ENCODE assay signal across 8 mouse cellular contexts in the genomic region with DNA sequence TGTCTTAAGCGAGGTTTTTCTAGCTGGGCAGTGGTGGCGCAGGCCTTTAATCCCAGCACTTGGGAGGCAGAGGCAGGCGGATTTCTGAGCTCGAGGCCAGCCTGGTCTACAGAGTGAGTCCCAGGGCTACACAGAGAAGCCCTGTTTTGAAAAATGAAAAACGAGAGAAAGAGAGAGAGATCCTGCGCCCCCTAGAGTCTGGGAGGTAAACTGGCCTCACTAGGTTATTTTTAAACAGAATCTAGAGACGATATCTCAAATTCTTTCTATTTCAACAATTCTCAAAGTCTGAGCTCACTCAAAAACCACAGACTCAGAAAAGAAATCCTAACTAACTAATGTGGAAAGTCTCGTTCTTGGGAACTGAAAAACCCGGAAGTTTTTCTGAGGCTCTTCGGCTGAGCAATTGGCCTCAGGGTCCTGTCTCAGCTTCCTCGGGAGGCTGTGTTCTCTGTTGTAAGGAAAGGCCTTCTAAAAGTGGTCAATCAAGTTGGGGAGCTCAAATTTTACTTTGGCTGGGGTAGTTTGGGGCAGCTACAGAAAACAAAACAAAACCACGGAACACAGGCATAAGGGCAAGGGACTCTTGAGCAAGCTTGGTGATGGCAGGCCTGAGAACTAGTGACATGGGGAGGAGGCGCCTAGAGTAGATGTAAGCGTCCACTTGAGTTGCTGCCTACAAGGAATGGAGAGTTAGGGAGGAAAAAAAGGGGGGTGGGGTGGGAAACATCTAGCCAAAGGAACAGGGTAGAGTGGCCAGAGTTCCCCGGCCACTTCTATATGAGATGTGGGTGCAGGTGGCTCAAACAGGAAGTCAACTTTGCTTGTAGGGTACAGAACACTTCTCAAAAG. TPM values are rescaled to one million over a fixed set of nuclear protein-coding genes. Genes with fewer than 3 reads are reported as not detected.
DNase-seq lines count a peak whose midpoint lies in the region; ATAC-seq and TF ChIP-seq lines count a peak whose summit lies in the region.

No protein-coding gene starts in this region.

- H3K27ac ChIP-seq in midbrain, embryonic 13.5 days, result no peak overlapping the region; the same call in 1 of the 2 replicates
- H3K27ac ChIP-seq in midbrain, embryonic 11.5 days (ENCODE audit: low read depth, low read length), result no peak overlapping the region
- peak overlapping the region; percentile 90 for H3K27ac ChIP-seq in bone marrow, adult 2 months (ENCODE audit: control insufficient read depth, insufficient read depth, low read depth, low read length, poor library complexity)
- no peak overlapping the region for H3K27ac ChIP-seq in liver, embryonic 12.5 days
- 0 out of 2 replicates have a peak overlapping the region, but pooled peaks have one; percentile 1 for H3K27ac ChIP-seq in stomach, embryonic 15.5 days

- ATAC-seq in midbrain, embryonic 13.5 days, result no peak
- no peak for ATAC-seq in midbrain, embryonic 11.5 days (ENCODE audit: low FRiP score)
- no peak for ATAC-seq in liver, embryonic 12.5 days
- no peak for ATAC-seq in stomach, embryonic 15.5 days (ENCODE audit: insufficient read depth, low FRiP score, low read depth)
- no peak for ATAC-seq in monocyte, adult 5-6 weeks (replicated peaks; ENCODE audit: insufficient number of reproducible peaks, low FRiP score, low TSS enrichment, poor library complexity, severe bottlenecking)

- H3K27me3 ChIP-seq in midbrain, embryonic 13.5 days, result peaks cover 9% of the 10 kb centered on the region; the same call in 1 of the 2 replicates
- H3K27me3 ChIP-seq in midbrain, embryonic 11.5 days (ENCODE audit: control insufficient read depth, insufficient read depth, low read length), result peaks cover 20% of the 10 kb centered on the region
- H3K27me3 ChIP-seq in liver, embryonic 12.5 days (replicated peaks), result peaks cover 17% of the 10 kb centered on the region
- H3K27me3 ChIP-seq in stomach, embryonic 15.5 days (replicated peaks), result 0 out of 2 replicates have a peak, but pooled peaks cover 4% of the 10 kb centered on the region

- no peaks in the 10 kb centered on the region for H3K9me3 ChIP-seq in midbrain, embryonic 13.5 days
- H3K9me3 ChIP-seq in midbrain, embryonic 11.5 days (ENCODE audit: control insufficient read depth, low read length), result no peaks in the 10 kb centered on the region
- H3K9me3 ChIP-seq in liver, embryonic 12.5 days (replicated peaks), result no peaks in the 10 kb centered on the region
- no peaks in the 10 kb centered on the region for H3K9me3 ChIP-seq in stomach, embryonic 15.5 days

- no peak for DNase-seq in midbrain, embryonic 11.5 days (ENCODE audit: low spot score, missing footprints)
- DNase-seq in layer of hippocampus, postnatal 25 days (ENCODE audit: extremely low spot score in 1 of 2, low spot score in 1 of 2), result no peak
- no peak for DNase-seq in embryo, embryonic 9.5 days (ENCODE audit: extremely low spot score)

- H3K4me1 ChIP-seq in midbrain, embryonic 13.5 days (replicated peaks), result peaks cover 29% of the 10 kb centered on the region
- H3K4me1 ChIP-seq in midbrain, embryonic 11.5 days (ENCODE audit: control insufficient read depth, insufficient read depth, low read length), result peaks cover 10% of the 10 kb centered on the region
- H3K4me1 ChIP-seq in bone marrow, adult 2 months (ENCODE audit: control insufficient read depth, insufficient read depth, low read length), result peaks cover 4% of the 10 kb centered on the region
- H3K4me1 ChIP-seq in liver, embryonic 12.5 days, result peaks cover 41% of the 10 kb centered on the region
- H3K4me1 ChIP-seq in stomach, embryonic 15.5 days, result peaks cover 26% of the 10 kb centered on the region

- no peaks in the 10 kb centered on the region for H3K36me3 ChIP-seq in midbrain, embryonic 13.5 days
- no peaks in the 10 kb centered on the region for H3K36me3 ChIP-seq in midbrain, embryonic 11.5 days (ENCODE audit: control insufficient read depth, insufficient read depth, low read length)
- no peaks in the 10 kb centered on the region for H3K36me3 ChIP-seq in liver, embryonic 12.5 days
- no peaks in the 10 kb centered on the region for H3K36me3 ChIP-seq in stomach, embryonic 15.5 days

- H3K4me2 ChIP-seq in midbrain, embryonic 13.5 days (replicated peaks), result peak overlapping the region; percentile 94; the same call in 1 of the 2 replicates
- H3K4me2 ChIP-seq in midbrain, embryonic 11.5 days, result no peak overlapping the region
- H3K4me2 ChIP-seq in liver, embryonic 12.5 days, result peak overlapping the region; percentile 99
- peak overlapping the region; percentile 99; the same call in 1 of the 2 replicates for H3K4me2 ChIP-seq in stomach, embryonic 15.5 days

- TF ChIP-seq CTCF in bone marrow, adult 2 months (IDR thresholded peaks at IDR 0.05; ENCODE audit: control insufficient read depth, insufficient read depth, low read length), result 0 out of 2 replicates have a peak, but pooled peaks have one; percentile 17

- TF ChIP-seq POLR2A in bone marrow, adult 2 months (IDR thresholded peaks at IDR 0.05; ENCODE audit: borderline replicate concordance, control insufficient read depth, low read depth, low read length), result no peak

- WGBS in midbrain, embryonic 13.5 days, result 91% methylated on average over 15 of the region's 15 CpGs
- 86% methylated on average over 15 of the region's 15 CpGs for WGBS in midbrain, embryonic 11.5 days
- 39% methylated on average over 15 of the region's 15 CpGs for WGBS in bone marrow, adult 2 months
- WGBS in liver, embryonic 12.5 days (ENCODE audit: insufficient replicate concordance), result 55% methylated on average over 15 of the region's 15 CpGs
- WGBS in stomach, embryonic 15.5 days, result 78% methylated on average over 15 of the region's 15 CpGs

- H3K9ac ChIP-seq in midbrain, embryonic 13.5 days (replicated peaks), result no peak overlapping the region
- H3K9ac ChIP-seq in midbrain, embryonic 11.5 days (ENCODE audit: low read length), result no peak overlapping the region
- H3K9ac ChIP-seq in liver, embryonic 12.5 days, result peak overlapping the region; percentile 68; the same call in 1 of the 2 replicates
- H3K9ac ChIP-seq in stomach, embryonic 15.5 days, result no peak overlapping the region

- H3K4me3 ChIP-seq in midbrain, embryonic 13.5 days (replicated peaks), result no peak overlapping the region
- H3K4me3 ChIP-seq in midbrain, embryonic 11.5 days (ENCODE audit: low read depth, low read length), result no peak overlapping the region
- H3K4me3 ChIP-seq in bone marrow, adult 2 months (replicated peaks; ENCODE audit: control insufficient read depth, low read depth, low read length), result peak overlapping the region; percentile 68
- peak overlapping the region; percentile 72; the same call in 1 of the 2 replicates for H3K4me3 ChIP-seq in liver, embryonic 12.5 days
- H3K4me3 ChIP-seq in stomach, embryonic 15.5 days (replicated peaks), result no peak overlapping the region

RNA-seq across cellular contexts. Expression of a gene that starts 8.0 kb away (rescaled TPM):
- 11.4 and 17.4 TPM in 2 replicates for polyA plus RNA-seq in midbrain, embryonic 13.5 days (2015; fragmentation: Nextera tagmentation; extraction: Ambion mirVana)
- 5.8 and 6.6 TPM in 2 replicates for polyA plus RNA-seq in midbrain, embryonic 11.5 days (2014; fragmentation: Nextera tagmentation; extraction: Ambion mirVana)
- 5.5 and 21.9 TPM in 2 replicates for polyA plus RNA-seq in bone marrow, adult 2 months (2011; ENCODE audit: insufficient read depth, insufficient read length, low replicate concordance, missing spikeins)
- 4.4 and 5.4 TPM in 2 replicates for polyA plus RNA-seq in liver, embryonic 12.5 days (2016; fragmentation: Nextera tagmentation; extraction: Ambion mirVana)
- polyA plus RNA-seq in stomach, embryonic 15.5 days (2015; fragmentation: Nextera tagmentation; extraction: Ambion mirVana), result 12.7 and 14.9 TPM in 2 replicates
- total RNA-seq in layer of hippocampus, postnatal 25 days (2021), result 1 to 10 TPM; 5.5 to 8.0 TPM
- 7.3 to 22.9 TPM (median 9.3 TPM) in 3 replicates for total RNA-seq in monocyte, adult 5-6 weeks (2017)

RNA-seq across cellular contexts. Expression of a gene that starts 17.4 kb away (rescaled TPM):
- 2.4 and 2.7 TPM in 2 replicates for polyA plus RNA-seq in midbrain, embryonic 13.5 days (2015; fragmentation: Nextera tagmentation; extraction: Ambion mirVana)
- 0.63 and 1.7 TPM in 2 replicates for polyA plus RNA-seq in midbrain, embryonic 11.5 days (2014; fragmentation: Nextera tagmentation; extraction: Ambion mirVana)
- 5.8 and 10.4 TPM in 2 replicates for polyA plus RNA-seq in bone marrow, adult 2 months (2011; ENCODE audit: insufficient read depth, insufficient read length, low replicate concordance, missing spikeins)
- 0.25 and 0.32 TPM in 2 replicates for polyA plus RNA-seq in liver, embryonic 12.5 days (2016; fragmentation: Nextera tagmentation; extraction: Ambion mirVana)
- 1.6 and 2.1 TPM in 2 replicates for polyA plus RNA-seq in stomach, embryonic 15.5 days (2015; fragmentation: Nextera tagmentation; extraction: Ambion mirVana)
- 10 to 100 TPM; 13.8 to 14.2 TPM for total RNA-seq in layer of hippocampus, postnatal 25 days (2021)
- 1.2 TPM in 1 of 3 replicates, not detected in the others for total RNA-seq in monocyte, adult 5-6 weeks (2017)

Comparison
In these comparisons a context has a peak if more than half of its experiments do, and no peak if none do; other contexts are left out.
1. H3K27ac ChIP-seq: peak in bone marrow, adult 2 months (single experiment) and stomach, embryonic 15.5 days (single experiment); none in midbrain, embryonic 13.5 days (single experiment), midbrain, embryonic 11.5 days (single experiment) and liver, embryonic 12.5 days (single experiment).
2. H3K4me3 ChIP-seq: peak in bone marrow, adult 2 months (single experiment) and liver, embryonic 12.5 days (single experiment); none in midbrain, embryonic 13.5 days (single experiment), midbrain, embryonic 11.5 days (single experiment) and stomach, embryonic 15.5 days (single experiment).